Mouse (Mus musculus): Measurements from ENCODE around the gene Ccdc42. TPM values are rescaled to one million over a fixed set of nuclear protein-coding genes. Genes with fewer than 3 reads are reported as not detected.

Ccdc42 gene
- not detected for total RNA-seq (2021)
- polyA plus RNA-seq (2012; rRNA removed), result not detected in 2 replicates
- long read RNA-seq, result 0 reads

- DNase-seq, result no peak
Observed at GRCm38 (mm10) chr11:68586721-68587120, at the start of gene Ccdc42. Gene Ccdc42, plus strand, starts transcription at chr11:68587021.

GRCm38 (mm10) chr11:68539621-68540020 lies 47.2 kb upstream of the Ccdc42 start:
- no peak for DNase-seq

- peak; percentile 32 for DNase-seq
Observed at GRCm38 (mm10) chr11:68544554-68544953, 42.3 kb upstream of the Ccdc42 start.

- DNase-seq, result no peak
Observed at GRCm38 (mm10) chr11:68545172-68545571, 41.6 kb upstream of the Ccdc42 start.

- DNase-seq, result no peak
Observed at GRCm38 (mm10) chr11:68545682-68546222, 41.1 kb upstream of the Ccdc42 start.

GRCm38 (mm10) chr11:68547484-68547883 lies 39.3 kb upstream of the Ccdc42 start:
- no peak for DNase-seq

DNA sequence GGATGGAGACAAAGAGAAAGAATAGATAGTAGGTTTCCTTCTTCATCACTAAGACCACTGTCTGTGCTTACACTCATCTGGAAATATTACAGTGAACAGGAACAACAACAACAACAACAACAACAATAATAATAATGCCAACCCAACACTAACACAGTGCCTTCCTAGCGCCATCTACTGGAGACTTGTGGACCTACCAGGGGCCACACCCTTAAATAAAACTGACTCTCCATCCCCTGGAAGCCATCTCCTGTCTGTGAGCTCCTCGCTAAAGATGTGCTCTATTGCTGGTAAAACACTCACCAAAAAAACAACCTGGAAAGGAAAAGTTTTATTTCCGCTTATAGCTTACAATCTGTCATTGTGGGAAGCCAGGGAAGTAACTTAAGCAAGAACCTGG lies 37.2 kb upstream of the Ccdc42 start:
- DNase-seq, result no peak

DNA sequence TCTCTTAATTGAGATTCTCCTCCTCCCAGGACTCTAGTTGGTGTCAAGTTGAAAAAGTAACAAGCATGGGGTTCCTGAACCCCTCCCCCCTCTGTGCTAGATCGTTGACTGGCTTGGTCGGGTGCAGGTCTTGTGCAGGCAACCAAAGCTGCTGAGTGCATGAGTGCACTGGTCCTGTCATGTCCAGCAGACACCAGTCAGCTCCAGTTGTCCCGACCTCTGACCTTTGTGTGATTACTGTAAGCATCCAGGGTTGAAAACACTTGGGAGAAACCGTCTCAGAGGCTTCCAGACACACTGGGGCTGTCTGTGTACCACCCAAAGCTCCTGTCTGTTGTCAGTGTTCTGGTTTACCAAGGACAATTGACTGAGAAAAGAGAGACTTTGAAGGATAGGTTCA lies 36.5 kb upstream of the Ccdc42 start:
- no peak for DNase-seq

- DNase-seq, result peak; percentile 43
Observed at GRCm38 (mm10) chr11:68553981-68554471, 32.8 kb upstream of the Ccdc42 start.

DNA sequence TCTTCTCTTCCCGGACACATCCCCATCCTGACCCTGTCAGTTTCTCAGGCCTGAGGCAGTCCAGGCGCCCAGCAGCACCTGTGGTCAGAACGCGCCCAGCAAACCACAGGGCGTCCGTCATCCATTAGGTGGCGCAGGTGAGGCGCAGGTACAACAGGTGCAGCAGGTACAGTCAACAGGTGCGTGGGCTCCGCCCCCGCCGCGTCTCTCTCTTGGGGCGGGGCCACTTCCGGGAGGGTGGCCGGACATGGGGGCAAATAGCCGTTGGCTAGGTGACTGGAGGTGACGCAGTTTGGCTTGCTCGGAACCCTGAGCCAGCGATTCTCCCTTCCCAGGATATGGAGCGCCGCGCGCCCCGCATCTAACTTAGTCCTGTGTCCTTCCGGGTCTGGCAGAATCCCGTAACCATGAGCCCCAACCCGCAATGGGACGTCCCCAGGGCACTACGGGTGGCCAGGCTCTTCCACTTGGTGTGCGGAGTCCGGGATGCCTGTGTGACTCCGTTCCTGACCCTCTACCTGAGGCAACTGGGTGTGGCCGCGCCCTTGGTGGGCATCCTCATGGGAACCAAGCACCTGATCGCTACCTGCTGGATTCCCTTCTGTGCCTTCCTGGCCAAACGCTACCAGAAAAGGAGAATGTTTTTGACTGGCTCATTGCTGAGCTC lies 30.8 kb upstream of the Ccdc42 start, which contains the start of gene Mfsd6l:
Gene Mfsd6l (plus strand): TSS at position 269 of the 667 bp plus-strand sequence.
- DNase-seq, result no peak

DNA sequence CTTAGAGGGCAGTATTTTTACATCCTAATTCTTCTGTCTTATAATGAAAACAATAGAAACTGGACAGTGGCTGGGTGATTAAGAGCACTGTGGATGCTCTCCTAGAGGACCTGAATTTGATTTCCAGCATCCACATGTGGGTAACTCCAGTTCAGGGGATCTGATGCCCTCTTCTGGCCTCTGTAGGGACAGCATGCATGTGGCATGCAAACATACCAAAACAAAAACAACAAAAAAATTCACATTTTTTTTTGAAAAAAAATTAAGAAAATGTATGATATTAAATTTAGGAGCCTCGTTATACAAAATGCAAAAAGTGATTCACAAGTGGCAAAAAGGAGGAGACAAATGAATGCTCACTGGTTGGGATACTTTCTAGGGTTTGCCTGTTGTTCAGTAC lies 27.3 kb upstream of the Ccdc42 start:
- DNase-seq, result no peak

DNA sequence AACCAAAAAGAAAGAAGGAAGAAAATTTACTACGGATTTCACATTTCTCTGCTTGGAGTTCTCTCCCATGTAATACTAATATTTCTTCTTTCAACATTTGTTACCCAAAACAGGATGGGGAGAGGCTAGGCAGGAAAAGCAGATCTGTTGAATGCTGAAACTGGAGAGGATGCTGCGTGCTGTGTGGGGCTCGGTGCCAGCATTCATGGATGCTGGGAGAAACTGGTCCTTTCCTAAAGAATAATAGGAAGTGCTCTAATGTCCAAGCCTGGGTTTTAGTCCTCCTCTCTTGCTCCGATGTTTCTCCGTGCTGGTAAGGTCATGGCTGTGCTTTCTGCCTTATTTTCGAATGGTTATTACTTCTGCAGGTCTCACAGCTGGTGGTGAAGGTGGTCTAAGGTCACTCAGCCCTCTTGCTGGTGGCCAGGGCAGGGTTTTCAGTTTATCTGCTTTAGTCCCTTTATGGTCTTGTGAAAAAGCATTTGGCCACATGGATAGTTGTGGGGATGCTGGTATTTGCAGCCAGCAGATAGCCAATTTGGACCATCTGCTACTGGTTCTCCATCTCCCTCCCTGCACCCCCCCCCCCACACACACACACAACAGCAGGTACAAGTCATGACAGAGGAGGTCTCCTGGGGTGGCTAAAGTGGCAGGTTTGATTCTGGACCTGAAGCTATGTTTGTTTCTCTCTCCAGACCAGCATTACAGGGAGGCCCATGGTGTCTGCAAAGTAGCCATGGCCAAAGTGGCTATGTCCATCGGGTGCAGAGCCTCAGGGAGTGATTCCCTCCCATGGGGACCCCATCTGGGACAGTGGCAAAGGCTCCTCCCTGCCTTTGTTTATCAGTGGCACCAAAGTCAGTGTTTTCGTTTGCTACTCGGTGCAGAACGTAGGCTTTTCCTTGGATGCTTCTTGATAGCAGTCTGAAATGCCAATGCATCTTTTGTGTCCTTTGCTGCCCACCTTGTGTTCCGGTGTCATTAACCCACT lies 24.6 kb upstream of the Ccdc42 start:
- DNase-seq, result no peak

DNA sequence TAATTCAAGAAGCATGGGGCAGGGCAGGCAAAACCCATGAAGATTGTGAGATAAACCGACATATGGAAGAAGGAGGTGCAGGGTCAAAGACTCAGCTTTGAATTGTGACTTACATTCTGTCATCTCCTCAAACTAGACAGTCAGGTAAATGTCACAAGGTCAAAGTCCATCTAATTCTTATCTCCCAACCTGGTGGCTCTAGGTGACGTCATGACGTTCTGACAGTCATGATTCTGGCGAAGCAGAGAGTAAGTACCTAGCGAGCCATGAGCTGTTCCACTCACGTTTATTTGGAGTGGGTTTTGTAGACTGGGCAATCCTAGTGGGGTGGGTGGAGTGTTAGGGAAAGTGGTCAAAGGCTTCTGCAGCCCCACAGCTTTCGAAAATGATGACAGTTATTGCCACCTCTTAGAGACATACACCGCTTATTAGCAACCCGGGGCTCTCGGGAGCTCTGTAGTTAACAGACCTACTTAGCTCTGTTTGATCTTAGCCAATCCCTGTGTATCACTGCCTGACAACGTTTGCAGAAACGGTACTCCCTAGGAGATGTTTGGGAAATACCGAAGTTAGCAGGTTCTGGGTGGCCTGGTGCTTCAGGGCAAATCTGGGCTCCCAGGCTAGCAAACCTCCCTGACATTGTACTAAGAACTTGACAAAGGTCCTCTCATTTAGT lies 22.3 kb upstream of the Ccdc42 start:
- DNase-seq, result no peak

GRCm38 (mm10) chr11:68565032-68565429 lies 21.8 kb upstream of the Ccdc42 start:
- no peak for DNase-seq

DNA sequence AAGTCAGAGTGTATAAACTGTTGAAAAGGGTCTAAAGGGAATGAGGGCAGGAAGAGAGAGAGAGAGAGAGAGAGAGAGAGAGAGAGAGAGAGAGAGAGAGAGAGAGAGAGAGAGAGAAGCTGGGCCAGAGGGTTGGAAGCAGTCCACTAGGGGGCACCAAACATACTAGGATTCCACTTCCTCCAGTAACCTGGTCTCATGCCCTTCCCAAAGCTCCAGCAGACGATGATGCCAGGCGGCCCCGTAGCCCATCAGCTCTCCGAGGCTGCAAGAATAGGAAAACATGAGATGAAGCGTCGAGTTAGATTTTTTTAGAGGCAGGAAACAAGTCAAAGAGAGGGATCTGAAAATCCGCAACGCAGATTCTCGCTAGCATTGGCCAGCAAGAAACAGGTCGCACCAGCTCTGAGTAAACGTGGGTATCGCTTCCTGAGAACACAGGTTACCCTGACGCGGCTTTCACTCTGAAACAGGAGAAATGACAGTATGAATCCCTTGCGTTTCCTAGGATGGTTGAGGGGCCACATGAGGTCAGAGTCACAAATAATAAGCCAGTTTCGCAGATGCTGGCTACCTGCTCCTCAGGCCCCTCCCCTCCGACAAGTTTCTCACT lies 20.3 kb upstream of the Ccdc42 start:
- DNase-seq, result peak; percentile 58

DNA sequence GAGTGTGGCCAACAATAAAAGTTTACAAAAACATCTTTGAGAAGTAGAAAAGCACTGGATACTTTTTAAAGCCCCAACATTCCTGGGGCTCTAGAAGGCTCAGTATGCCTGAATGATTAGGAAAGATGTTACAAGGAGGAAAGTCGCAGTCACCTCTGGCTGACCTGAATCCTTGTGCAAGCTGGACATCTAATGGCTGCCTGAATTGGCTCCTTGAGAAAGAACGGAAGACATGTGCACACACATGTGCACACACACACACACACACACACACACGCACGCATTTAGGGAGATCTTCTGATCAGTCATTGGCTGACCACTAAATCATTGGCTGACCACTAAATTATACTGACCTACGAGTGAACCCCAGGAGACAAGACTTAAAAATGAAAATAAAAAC lies 16.0 kb upstream of the Ccdc42 start:
- DNase-seq, result no peak

- no peak for DNase-seq
Observed at GRCm38 (mm10) chr11:68577076-68577475, 9.7 kb upstream of the Ccdc42 start.

DNA sequence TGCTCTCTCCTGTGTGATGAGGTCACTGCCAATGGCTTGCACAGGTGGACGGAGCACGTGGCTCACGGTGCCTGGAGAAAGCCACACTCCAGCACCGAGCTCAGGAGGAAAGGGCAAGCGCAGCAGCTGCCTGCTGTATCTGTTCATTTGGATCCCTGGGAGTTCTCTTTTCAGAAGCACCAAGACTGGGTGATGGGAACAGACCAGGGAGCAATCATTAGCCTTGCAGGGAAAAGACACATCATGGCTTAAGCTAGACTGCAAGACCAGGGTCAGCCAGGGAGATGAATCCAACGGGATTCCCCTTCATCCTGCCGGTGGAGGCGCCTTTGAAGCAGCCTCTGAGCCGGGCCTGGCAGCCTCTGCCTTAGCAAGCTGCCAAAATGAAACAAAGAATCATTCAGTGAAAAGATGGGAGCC lies 7.3 kb upstream of the Ccdc42 start:
- DNase-seq, result no peak

DNA sequence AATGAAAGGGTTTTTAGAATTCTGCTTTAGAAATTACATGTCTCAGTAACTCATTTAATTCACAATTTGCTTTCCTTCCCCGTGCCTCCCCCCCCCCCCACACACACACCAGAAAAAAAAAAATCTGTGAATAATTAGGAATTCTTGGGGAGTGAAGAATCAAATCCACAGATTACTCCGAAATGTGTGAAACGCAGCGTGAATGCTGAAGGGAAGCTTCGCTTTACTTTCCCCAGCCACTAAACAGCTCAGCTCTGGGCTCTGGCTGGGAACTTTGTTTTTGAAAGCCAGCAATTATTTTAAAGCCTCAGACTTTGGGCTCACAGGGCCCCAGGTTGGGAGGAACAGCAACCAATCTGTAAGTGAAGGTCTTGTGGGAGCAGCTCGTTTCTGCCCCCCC lies 6.3 kb upstream of the Ccdc42 start:
- DNase-seq, result no peak

GRCm38 (mm10) chr11:68583225-68583624 lies 3.6 kb upstream of the Ccdc42 start:
- no peak for DNase-seq

GRCm38 (mm10) chr11:68583906-68584480 lies 2.8 kb upstream of the Ccdc42 start:
- DNase-seq, result no peak
